Mouse (Mus musculus) brain, embryonic 14.5 days (tissue): ENCODE results near the gene Mertk. TPM values are rescaled to one million over a fixed set of nuclear protein-coding genes. Genes with fewer than 3 reads are reported as not detected.

Experiments
- DNase-seq: peaks from one replicate; pipeline ENCODE4 v3.0.0-alpha.2; 2011; ENCODE audit warnings: low read depth
- CTCF ChIP-seq: fragments of 200-500 bp; IDR thresholded peaks from 2 replicates; pipeline ENCODE4 v1.5.1; 2012; ENCODE audit warnings: inconsistent platforms, mild to moderate bottlenecking, moderate library complexity, borderline replicate concordance; ENCODE audit not compliant: insufficient read depth, insufficient read length; ENCODE audit errors: extremely low read depth
- POLR2A ChIP-seq: fragments of 200-500 bp; IDR thresholded peaks from 2 replicates; pipeline ENCODE4 v1.6.1; 2012; ENCODE audit warnings: mild to moderate bottlenecking, inconsistent platforms, borderline replicate concordance; ENCODE audit not compliant: poor library complexity, insufficient read depth, insufficient read length, severe bottlenecking; ENCODE audit errors: extremely low read depth
- polyA plus RNA-seq: library from polyadenylated mRNA; depleted of rRNA; stranded (reverse); fragments of >200 nt; gene quantifications from 2 replicates; pipeline ENCODE4 v1.2.3, GENCODE M21; 2012

Gene Mertk
- polyA plus RNA-seq, 1 experiment, result 1.7 TPM

- DNase-seq, result peak; percentile 45
- TF ChIP-seq CTCF (no peak), POLR2A (no peak)
These were observed 73.1 kb downstream of the Mertk start for GRCm38 (mm10) chr2:128771750-128772338.

GRCm38 (mm10) chr2:128782231-128782630, 83.5 kb downstream of the Mertk start:
- no peak for DNase-seq
- no peak for TF ChIP-seq CTCF
- TF ChIP-seq POLR2A, result no peak

GRCm38 (mm10) chr2:128783660-128784345, 85.0 kb downstream of the Mertk start:
- TF ChIP-seq POLR2A (no peak), CTCF (no peak)
- DNase-seq, result no peak

- DNase-seq, result no peak
- no peak for TF ChIP-seq CTCF
- TF ChIP-seq POLR2A, result no peak
These were observed 86.1 kb downstream of the Mertk start for GRCm38 (mm10) chr2:128784814-128785213.

- TF ChIP-seq POLR2A, result no peak
- TF ChIP-seq CTCF, result no peak
- peak; percentile 15 for DNase-seq
These were observed 87.6 kb downstream of the Mertk start for GRCm38 (mm10) chr2:128786341-128786740.

- DNase-seq, result no peak
- TF ChIP-seq POLR2A, result no peak
- no peak for TF ChIP-seq CTCF
These were observed 88.0 kb downstream of the Mertk start for GRCm38 (mm10) chr2:128786795-128787194.

GRCm38 (mm10) chr2:128787805-128788204, 89.0 kb downstream of the Mertk start:
- TF ChIP-seq CTCF, result no peak
- no peak for TF ChIP-seq POLR2A
- no peak for DNase-seq

GRCm38 (mm10) chr2:128790875-128791614, 92.3 kb downstream of the Mertk start:
- TF ChIP-seq POLR2A, result no peak
- no peak for TF ChIP-seq CTCF
- DNase-seq, result no peak

- DNase-seq, result no peak
- TF ChIP-seq CTCF (no peak), POLR2A (no peak)
These were observed 95.2 kb downstream of the Mertk start for GRCm38 (mm10) chr2:128793958-128794357.

GRCm38 (mm10) chr2:128796463-128796862, 97.7 kb downstream of the Mertk start:
- TF ChIP-seq CTCF, result no peak
- no peak for TF ChIP-seq POLR2A
- no peak for DNase-seq

GRCm38 (mm10) chr2:128803441-128803840, 104.7 kb downstream of the Mertk start:
- no peak for TF ChIP-seq CTCF
- TF ChIP-seq POLR2A, result no peak

More at GRCm38 (mm10) chr2:128803441-128803840, 104.7 kb downstream of the Mertk start:
- DNase-seq, result no peak
